Mouse (Mus musculus): ENCODE data around the gene Tle2.
A peak's percentile ranks its signal among the peaks of the same experiment; 100 is the strongest.

Gene Tle2

GRCm38 (mm10) chr10:81575208-81575631 is 859 bp downstream of the Tle2 start:
- DNase-seq (ENCODE audit: low read depth), result no peak

DNA sequence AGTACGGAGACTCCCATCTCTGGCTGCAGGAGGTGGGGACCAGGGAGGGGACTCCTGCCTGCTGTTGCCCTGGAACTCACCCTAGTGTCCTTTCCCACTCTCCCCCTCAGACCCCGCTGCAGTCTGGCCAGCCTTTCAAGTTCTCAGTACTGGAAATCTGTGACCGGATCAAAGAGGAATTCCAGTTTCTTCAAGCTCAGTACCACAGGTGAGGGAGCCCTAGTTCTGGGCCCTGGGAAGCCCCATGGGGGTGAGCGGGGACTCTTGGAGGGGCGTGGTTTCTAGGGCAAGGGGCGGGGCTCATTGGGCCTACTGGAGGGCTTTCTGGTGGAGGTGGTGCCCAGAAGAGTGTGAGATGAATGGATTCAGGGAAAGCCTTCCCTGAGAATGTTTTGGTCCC is 1.3 kb downstream of the Tle2 start:
- DNase-seq (ENCODE audit: low read depth), result no peak

DNA sequence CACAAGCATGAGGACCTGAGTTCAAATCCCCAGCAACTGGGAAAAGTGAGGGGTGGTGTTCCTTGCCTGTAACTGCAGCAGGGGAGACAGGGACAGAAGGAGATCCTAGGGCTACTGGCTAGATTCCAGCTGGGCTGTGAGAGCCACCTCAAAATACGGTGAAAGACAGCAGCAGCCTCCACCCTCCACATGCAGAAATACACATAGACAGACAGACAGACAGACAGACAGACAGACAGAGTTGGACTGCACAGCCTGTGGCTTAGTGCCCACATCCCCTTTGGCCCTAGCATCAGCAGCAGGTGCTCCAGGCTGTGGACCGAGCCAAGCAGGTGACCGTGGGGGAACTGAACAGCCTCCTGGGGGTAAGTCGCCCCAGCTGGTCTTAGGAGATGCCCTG is 5.6 kb downstream of the Tle2 start:
- no peak for DNase-seq (ENCODE audit: low read depth)

DNA sequence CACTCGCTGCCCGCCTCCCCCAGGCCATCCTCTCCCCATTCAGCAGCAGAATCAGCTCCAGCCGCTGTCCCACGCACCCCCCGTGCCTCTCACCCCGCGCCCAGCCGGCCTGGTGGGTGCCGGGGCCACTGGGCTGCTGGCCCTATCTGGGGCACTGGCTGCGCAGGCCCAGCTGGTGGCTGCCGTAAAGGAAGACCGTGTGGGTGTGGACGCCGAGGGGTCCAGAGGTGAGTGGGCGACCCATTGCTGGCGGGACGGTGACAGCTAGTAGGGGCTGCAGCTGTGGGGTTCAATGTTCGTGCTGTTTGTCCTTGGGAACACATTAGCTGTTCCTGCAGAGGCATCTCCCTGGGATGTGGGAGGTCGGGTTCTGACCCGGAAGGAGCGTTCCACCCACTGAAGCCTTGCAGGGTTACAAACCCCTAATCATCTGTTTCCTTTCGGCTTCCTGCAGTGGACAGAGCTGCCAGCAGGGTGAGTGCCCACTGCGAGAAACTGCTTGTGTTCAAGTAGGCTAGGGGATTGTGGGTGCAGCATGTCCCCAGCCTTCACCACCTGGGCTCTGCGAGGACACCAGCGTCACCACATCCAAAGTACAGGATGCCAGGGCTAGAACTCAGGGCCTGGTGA is 6.2 kb downstream of the Tle2 start:
- DNase-seq (ENCODE audit: low read depth), result no peak

- no peak for DNase-seq (ENCODE audit: low read depth)
Observed at GRCm38 (mm10) chr10:81583347-81583746, 9.0 kb downstream of the Tle2 start.

GRCm38 (mm10) chr10:81588739-81589138 is 14.4 kb downstream of the Tle2 start:
- no peak for DNase-seq (ENCODE audit: low read depth)

DNA sequence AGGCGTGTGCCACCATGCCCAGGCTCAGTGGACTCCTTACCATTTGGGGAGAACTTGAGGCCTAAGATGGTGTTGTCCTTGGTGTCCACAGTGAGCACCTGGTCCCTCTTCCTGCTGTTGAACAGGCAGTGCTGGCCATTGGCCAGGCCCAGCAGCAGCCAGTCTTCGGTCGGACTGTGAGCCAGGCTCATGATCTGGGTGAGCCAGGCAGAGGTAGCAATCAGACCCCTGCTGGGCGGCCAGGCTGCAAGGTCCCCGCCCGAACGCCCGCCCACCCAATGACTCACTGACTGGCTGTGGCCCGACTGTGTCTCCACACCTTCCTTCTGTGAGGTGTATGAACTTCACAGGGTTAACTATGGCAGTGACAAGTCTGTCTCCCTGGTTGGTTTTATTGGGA is 17.5 kb downstream of the Tle2 start:
- no peak for DNase-seq (ENCODE audit: low read depth)

- DNase-seq (ENCODE audit: low read depth), result no peak
Observed at GRCm38 (mm10) chr10:81592631-81593030, 18.3 kb downstream of the Tle2 start.

- no peak for DNase-seq (ENCODE audit: low read depth)
Observed at GRCm38 (mm10) chr10:81593223-81593622, 18.9 kb downstream of the Tle2 start.

- no peak for DNase-seq (ENCODE audit: low read depth)
Observed at GRCm38 (mm10) chr10:81593935-81594334, 19.6 kb downstream of the Tle2 start.

DNA sequence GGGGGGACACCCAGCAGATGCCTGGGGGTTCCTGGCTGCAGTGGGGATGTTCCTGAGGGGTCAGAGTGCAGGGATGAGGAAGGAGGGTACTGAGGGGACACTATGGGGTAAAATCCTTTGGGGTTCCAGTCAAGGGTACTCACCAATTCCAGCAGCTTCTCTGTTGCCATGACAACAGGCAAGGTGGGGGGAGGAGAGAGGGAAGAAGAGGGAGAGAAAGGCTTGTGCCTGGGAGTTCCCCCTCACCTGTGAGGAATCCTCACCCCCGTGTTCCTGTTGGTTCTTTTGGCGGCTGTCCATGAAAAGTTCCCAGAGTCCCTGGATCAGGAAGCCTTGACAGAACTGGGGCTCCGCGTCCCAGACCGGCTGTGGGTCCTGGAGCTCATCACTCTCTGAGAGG is 21.2 kb downstream of the Tle2 start:
- no peak for DNase-seq (ENCODE audit: low read depth)

- DNase-seq (ENCODE audit: low read depth), result no peak
Observed at GRCm38 (mm10) chr10:81596611-81597010, 22.2 kb downstream of the Tle2 start.

GRCm38 (mm10) chr10:81597137-81597950 is 23.0 kb downstream of the Tle2 start:
- DNase-seq (ENCODE audit: low read depth), result peak; percentile 24

GRCm38 (mm10) chr10:81598342-81598741 is 24.0 kb downstream of the Tle2 start:
- no peak for DNase-seq (ENCODE audit: low read depth)

GRCm38 (mm10) chr10:81598871-81599270 is 24.5 kb downstream of the Tle2 start:
- no peak for DNase-seq (ENCODE audit: low read depth)

DNA sequence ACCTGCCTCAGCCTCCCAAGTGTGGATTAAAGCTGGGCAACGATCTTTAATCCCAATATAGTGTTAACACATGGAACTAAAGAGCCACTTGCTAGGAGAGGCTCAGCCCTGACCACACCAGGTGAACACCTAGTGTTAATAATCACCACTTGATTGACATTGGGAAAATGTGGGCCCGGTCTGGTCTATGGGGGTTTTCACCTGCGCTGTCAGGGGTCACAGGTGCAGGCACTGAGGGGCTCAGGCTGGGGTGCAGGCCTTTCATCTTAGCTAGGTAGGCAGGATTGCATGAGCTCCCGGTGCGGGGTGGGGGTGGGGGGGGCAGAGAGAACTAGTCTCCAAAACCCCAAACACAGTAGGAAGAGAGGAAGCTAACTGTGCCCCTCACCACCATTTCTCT is 25.3 kb downstream of the Tle2 start:
- DNase-seq (ENCODE audit: low read depth), result no peak

DNA sequence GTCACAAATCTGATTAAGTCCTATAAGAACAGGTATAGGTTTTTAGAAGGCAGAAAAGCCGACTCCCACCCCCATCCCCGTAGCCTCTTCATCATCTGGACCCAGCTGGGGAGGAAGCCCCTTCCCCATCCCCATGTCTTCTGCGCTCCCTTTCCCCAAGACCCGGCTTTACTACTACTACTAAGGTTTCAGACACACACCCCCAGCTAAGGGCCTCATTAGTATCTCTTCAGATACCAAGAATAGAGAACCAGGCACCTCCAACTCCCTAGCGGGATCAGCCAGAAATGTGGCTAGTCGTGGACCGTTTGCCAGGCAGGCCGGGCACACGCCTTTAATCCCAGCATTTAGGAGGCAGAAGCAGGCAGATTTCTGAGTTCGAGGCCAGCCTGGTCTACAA is 25.7 kb downstream of the Tle2 start:
- no peak for DNase-seq (ENCODE audit: low read depth)

GRCm38 (mm10) chr10:81600738-81601203 is 26.4 kb downstream of the Tle2 start, which contains the start of gene Tle6:
Gene Tle6 (minus strand): TSS chr10:81601073.
- peak; percentile 93 for DNase-seq (ENCODE audit: low read depth)

DNA sequence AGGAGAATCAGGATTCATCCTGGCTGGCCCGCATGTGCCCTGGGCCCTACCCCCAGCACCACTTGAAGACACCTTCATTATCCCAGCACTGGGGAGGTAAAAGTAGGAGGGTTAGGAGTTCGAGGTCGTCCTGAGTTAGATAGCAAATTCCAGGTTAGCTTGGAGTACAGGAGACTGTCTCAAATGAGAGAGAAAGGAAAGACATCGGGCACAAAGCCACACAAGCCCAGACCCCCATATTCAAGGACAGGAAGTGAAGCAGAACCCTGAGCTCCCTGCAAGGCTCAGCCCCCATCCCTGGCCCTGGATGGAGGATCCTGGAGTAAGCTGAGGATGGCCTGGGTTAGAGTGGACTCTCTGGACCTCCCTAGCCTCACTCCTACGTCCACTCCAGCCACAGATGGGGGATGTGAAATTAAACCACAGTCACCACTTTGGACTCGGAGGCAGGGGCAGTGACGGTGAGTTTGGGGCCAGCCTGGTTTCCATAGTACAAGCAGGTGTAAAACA is 27.1 kb downstream of the Tle2 start:
- no peak for DNase-seq (ENCODE audit: low read depth)

GRCm38 (mm10) chr10:81602741-81603151 is 28.4 kb downstream of the Tle2 start:
- DNase-seq (ENCODE audit: low read depth), result no peak

DNA sequence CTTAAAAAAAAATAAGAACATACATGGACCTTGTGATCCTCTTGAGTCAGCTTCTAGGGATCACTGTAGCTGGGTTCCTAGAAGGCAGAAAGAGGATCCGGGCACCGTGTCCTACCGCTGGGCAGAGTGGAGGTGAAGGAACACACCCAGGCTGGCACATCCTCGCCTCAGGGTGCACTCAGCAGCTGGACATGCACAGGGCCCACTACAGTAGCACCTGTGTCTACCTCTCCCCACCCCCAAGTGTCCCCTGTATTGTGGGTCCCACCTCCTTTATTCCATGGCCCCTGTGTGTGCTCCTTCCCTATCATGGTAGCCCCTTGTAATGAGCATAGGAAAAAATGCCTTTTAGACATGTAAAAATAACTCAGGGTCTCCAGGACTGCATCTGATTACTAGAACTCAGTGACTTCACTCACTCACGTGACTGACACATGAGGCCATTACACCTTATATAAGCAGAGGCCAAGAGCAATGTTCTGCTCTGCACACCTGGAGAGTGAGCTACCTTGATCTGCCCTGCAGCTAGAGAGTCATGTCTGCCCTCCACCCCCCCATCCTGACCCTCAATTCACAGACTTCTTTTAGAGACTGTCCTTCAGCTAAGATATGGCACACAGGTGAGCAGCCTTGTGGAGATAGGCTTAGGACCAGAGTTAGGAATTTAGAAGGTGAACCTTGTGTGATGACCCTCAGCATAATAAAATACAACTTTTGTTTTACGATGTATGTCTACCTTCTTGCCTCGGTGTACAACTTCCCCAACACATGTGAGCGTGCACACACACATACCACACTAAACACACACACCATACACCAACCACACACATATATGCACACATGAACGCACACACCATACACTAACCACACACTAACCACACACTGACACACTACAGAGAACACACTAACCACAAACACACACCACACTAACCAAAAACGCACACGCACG is 29.9 kb downstream of the Tle2 start:
- DNase-seq (ENCODE audit: low read depth), result no peak
